Mouse (Mus musculus): Measurements from ENCODE around the gene Iqcn. TPM values are rescaled to one million over a fixed set of nuclear protein-coding genes. Genes with fewer than 3 reads are reported as not detected.

Iqcn gene
- total and polyA plus RNA-seq, 3 experiments: not detected

DNA sequence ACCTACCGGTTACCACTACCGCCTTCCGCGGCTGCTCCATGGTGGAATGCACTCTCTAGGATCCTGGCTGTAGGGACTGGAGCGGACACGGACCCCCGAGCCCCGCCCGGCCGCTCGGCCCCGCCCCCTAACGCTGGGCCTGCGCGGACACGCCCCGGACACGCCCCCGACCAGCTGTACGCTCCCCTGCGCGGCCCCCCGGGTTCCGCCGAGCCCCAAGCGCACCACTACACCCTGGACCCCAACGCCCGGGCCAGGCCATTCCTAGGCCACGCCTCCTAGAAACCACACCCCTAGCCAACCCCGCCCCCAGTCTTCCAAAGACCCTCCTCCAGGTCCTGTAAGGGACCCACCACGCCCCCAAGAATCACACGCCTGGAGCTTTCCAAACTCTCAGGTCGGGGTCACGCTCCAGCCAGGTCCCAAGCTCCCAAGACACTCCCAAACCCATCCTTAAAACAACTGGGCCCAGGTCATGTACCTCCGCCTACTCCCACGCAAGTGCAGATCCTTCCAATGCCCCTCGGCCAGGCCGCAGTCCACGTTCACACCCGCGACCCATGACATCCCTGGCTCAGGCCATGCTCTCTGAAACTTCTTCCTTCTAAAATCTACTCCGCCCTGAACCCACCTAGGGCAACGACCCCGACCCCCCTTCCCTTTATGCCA lies 43.5 kb upstream of the Iqcn start:
- peak; percentile 96 for DNase-seq (ENCODE audit: low read depth, low spot score)
- TF ChIP-seq POLR2AphosphoS5 (IDR thresholded peaks at IDR 0.05; ENCODE audit: borderline replicate concordance, low read depth, low read length) (no peak), ETS1 (IDR thresholded peaks at IDR 0.05; ENCODE audit: low read depth, low read length) (peak; percentile 84; the same call in 1 of the 2 replicates), JUND (IDR thresholded peaks at IDR 0.05; ENCODE audit: low read depth, low read length) (no peak), TBP (IDR thresholded peaks at IDR 0.05; ENCODE audit: low read depth, low read length) (peak; percentile 14; the same call in 1 of the 2 replicates), HCFC1 (IDR thresholded peaks at IDR 0.05; ENCODE audit: low read depth, low read length) (peak; percentile 76), NRF1 (IDR thresholded peaks at IDR 0.05; ENCODE audit: insufficient read depth, low read depth, low read length, poor library complexity, severe bottlenecking) (peak; percentile 77), SIN3A (IDR thresholded peaks at IDR 0.05; ENCODE audit: low read length) (peak; percentile 68), POLR2A (IDR thresholded peaks at IDR 0.05; ENCODE audit: control insufficient read depth in 1 of 2, insufficient read depth in 1 of 2, low read depth in 1 of 2, low read length in 2 of 2, poor library complexity in 1 of 2) (peak in 1 of 2 experiments; percentile 67; a peak in 1 of 4 replicates), ZC3H11A (IDR thresholded peaks at IDR 0.05; ENCODE audit: low read depth, low read length) (no peak), USF2 (IDR thresholded peaks at IDR 0.05; ENCODE audit: borderline replicate concordance in 1 of 2, insufficient read depth in 1 of 2, low read depth in 1 of 2, low read length in 2 of 2) (no peak), EP300 (IDR thresholded peaks at IDR 0.05; ENCODE audit: low read depth in 1 of 2, low read length in 2 of 2) (0 out of 4 replicates have a peak, but pooled peaks of 1 of the 2 experiments have one; percentile 38), NELFE (IDR thresholded peaks at IDR 0.05; ENCODE audit: low read depth, low read length) (peak; percentile 56), RCOR1 (IDR thresholded peaks at IDR 0.05; ENCODE audit: low read depth, low read length) (no peak), MXI1 (IDR thresholded peaks at IDR 0.05; ENCODE audit: low read depth, low read length) (peak; percentile 49), ZMIZ1 (IDR thresholded peaks at IDR 0.05; ENCODE audit: low read depth, low read length) (peak; percentile 45; the same call in 1 of the 2 replicates), ZKSCAN1 (IDR thresholded peaks at IDR 0.05; ENCODE audit: low read depth, low read length) (no peak)
- peak overlapping the region; percentile 83 for H3K9ac ChIP-seq (ENCODE audit: control insufficient read depth, low read depth, low read length, poor library complexity, severe bottlenecking)
- 0 out of 2 replicates have a peak overlapping the region, but pooled peaks have one; percentile 1 for H3K27ac ChIP-seq (ENCODE audit: control insufficient read depth, low read depth, low read length)
- no peaks in the 10 kb centered on the region for H3K27me3 ChIP-seq (ENCODE audit: control insufficient read depth in 1 of 2, insufficient read depth in 2 of 2, low read length in 2 of 2)
- no peaks in the 10 kb centered on the region for H3K79me2 ChIP-seq (ENCODE audit: control insufficient read depth, insufficient read depth, low read length, poor library complexity)
- H3K9me3 ChIP-seq (replicated peaks; ENCODE audit: insufficient read depth, low read length): no peaks in the 10 kb centered on the region
- H3K36me3 ChIP-seq (ENCODE audit: control insufficient read depth in 1 of 2, insufficient read depth in 2 of 2, low read length in 2 of 2): 0 out of 4 replicates have a peak, but pooled peaks cover 0 to 2% of the 10 kb centered on the region in 2 experiments
- H3K4me3 ChIP-seq (ENCODE audit: control insufficient read depth in 1 of 2, insufficient read depth in 1 of 2, low read depth in 2 of 2, low read length in 2 of 2): peak overlapping the region; percentile 75 to 99
- peaks cover 4 to 13% of the 10 kb centered on the region in 2 experiments for H3K4me1 ChIP-seq (ENCODE audit: control insufficient read depth in 1 of 2, insufficient read depth in 2 of 2, low read length in 2 of 2)

DNA sequence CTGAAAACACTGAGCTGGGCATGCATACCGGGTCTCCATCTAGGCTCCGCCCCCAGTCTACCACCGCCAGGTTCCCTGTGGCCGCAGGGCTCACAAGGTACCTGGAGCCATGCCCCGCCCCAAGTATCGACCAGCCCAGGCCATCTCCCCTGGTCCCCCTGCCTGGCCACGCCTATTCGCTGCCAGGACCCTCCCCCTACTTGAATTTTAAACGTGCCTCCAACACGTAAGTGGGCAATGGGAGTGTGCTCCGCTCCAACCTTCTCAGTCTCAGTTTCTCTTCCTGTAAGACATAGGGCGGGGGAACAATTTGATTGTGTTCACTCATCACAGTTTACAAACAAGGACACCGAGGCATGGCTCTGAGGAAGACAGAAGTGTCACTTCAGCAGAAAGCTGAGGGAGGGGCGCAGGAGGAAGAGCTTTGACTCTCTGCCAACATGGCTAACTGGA lies 43.0 kb upstream of the Iqcn start, which contains the start of gene Pgpep1:
Gene Pgpep1, minus strand, starts transcription at position 116 of the 453 bp plus-strand sequence.
- TF ChIP-seq HCFC1 (IDR thresholded peaks at IDR 0.05; ENCODE audit: low read depth, low read length) (no peak), RAD21 (IDR thresholded peaks at IDR 0.05; ENCODE audit: low read depth, low read length) (no peak), CHD2 (IDR thresholded peaks at IDR 0.05; ENCODE audit: low read length) (no peak), E2F4 (IDR thresholded peaks at IDR 0.05; ENCODE audit: borderline replicate concordance, low read depth, low read length) (no peak), MEF2A (IDR thresholded peaks at IDR 0.05; ENCODE audit: extremely low read depth, insufficient replicate concordance, low read depth, low read length, poor library complexity, severe bottlenecking) (no peak), POLR2AphosphoS2 (IDR thresholded peaks at IDR 0.05; ENCODE audit: low read length) (no peak), GATA1 (IDR thresholded peaks at IDR 0.05; ENCODE audit: low read depth, low read length) (no peak)
- Histone ChIP-seq H3K4me3 (ENCODE audit: control insufficient read depth in 1 of 2, insufficient read depth in 1 of 2, low read depth in 2 of 2, low read length in 2 of 2) (peak within 1 kb of the TSS; percentile 75 to 99), H3K36me3 (ENCODE audit: control insufficient read depth in 1 of 2, insufficient read depth in 2 of 2, low read length in 2 of 2) (0 out of 4 replicates have a peak, but pooled peaks cover 0 to 2% of the 10 kb centered on the region in 2 experiments), H3K9ac (ENCODE audit: control insufficient read depth, low read depth, low read length, poor library complexity, severe bottlenecking) (peak within 1 kb of the TSS; percentile 83), H3K9me3 (replicated peaks; ENCODE audit: insufficient read depth, low read length) (no peaks in the 10 kb centered on the region), H3K27ac (ENCODE audit: control insufficient read depth, low read depth, low read length) (0 out of 2 replicates have a peak within 1 kb of the TSS, but pooled peaks have one; percentile 16), H3K4me1 (ENCODE audit: control insufficient read depth in 1 of 2, insufficient read depth in 2 of 2, low read length in 2 of 2) (peaks cover 4 to 13% of the 10 kb centered on the region in 2 experiments), H3K27me3 (ENCODE audit: control insufficient read depth in 1 of 2, insufficient read depth in 2 of 2, low read length in 2 of 2) (no peaks in the 10 kb centered on the region), H3K79me2 (ENCODE audit: control insufficient read depth, insufficient read depth, low read length, poor library complexity) (no peaks in the 10 kb centered on the region)
- peak; percentile 67 for DNase-seq (ENCODE audit: low read depth, low spot score)
